Mouse (Mus musculus) natural killer cell, adult 2 months (primary cell): Measurements from ENCODE around the gene Trpv1.

ENCODE experiments used
- DNase-seq, 2 experiments: peaks; one replicate each; pipeline ENCODE4 v3.0.0; 2022; ENCODE audit warnings: low spot score in 2 of 2

Gene Trpv1

DNA sequence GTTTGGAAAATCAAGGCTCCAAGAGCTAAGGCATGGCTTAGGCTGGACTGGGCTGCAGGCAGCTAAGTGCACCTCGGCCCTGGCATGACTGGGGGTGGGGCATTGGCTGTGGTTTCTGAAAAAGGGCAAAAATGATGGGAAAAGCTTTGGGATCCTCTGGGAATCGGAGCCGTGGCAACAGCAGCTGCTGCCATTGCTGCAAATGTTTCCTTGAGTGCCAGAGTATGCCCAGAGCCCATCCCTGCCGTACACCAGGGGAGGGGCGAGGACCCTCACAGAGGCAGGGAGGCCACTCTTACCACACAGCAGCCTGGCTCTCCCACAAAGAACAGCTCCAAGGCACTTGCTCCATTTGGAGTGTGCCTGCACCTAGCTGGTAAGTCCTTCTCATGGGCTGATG is at the start of gene Trpv1:
Trpv1 (plus strand) TSS at position 301 of the 400 bp plus-strand sequence.
- no peak for DNase-seq

DNA sequence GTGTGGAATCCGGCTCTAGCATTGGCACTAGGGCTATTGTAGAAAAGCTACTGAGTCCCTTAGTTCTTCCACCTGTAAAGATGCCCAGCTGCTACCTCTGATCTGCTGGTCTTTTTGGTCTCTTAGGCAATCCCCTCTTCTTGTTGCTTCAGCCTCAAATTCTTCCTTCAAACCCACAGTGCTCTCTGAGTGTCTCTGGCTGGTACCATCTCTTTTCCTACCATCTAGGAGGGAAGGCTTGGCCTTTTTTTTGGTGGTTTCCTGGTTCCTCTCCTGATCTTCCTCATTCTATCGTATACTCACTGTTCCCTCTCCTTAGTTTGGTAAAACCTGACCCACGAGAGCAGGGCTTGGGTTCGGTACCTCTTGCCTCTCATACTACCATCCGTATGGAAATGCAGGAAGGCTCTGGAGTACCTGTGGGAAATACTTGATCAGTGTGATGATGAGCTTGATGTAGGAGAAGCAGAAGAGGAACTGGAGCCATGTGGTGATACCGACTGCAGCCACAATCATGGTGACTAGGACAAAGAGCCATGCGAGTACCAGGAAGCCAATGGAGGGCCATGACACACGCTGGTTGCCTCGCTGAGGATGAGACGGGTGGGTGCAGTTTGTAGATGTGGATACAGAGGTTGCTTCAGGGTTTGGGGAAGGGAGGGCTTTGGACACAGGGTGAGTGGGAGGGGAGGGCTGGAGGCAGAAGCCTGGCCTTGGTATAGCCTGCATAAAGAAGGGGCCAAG is 48.0 kb upstream of the Trpv1 start:
- no peak for DNase-seq

DNA sequence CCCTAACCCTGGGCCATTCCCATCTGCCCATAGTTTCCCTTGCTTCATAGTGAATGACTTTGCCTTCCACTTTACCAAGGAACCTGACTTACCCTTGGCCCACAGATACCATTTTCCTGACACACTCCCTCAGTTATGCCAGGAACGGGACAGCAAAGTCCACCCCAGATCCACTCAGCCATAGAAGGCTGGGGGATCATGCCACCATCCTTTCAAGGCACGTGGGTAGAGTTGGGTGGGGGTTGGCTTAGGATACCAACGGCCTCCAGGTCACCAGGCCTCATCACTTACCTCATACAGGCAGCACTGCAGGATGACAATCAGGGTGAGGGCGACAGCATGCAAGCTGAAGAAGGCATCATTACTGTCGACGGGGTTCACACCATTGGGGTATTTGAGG is 46.9 kb upstream of the Trpv1 start:
- DNase-seq, result no peak

DNA sequence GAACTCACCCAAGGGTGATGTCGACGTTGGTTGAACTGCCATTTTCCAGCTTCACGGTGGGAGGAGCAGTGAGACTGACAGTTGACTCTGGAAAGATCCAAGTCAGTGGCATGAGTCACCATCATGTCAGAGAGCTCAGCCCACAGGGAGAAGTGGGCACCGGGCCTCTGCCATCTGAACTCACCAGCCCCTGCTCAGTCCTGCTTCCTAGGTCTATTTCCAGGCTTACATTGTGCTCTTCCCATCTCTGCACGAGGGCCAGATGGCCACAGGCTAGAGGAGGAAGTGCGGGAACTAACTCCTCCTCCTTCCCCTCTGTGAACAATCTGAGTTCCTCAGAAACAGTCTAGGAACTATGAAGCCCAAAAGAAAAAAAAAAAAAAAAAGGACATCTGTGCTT is 41.0 kb upstream of the Trpv1 start:
- no peak for DNase-seq

DNA sequence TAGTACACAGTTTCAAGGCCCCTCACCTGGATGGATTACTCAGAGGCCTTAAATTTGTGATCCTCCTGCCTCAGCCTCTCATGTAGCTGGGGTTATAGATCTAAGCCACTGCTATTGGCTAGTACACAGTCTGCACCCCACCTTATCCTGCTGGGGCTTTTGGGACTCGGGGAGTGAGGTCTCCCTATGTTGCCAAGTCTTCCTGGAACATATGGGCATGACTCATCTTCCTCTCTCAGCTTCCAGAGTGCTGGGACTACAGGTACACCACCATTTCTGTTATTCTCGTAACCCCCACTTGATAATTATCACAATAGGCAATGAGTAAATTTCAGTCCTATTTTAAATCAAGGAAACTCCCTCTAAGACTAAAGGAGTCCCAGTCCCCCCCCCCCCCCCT is 39.6 kb upstream of the Trpv1 start:
- DNase-seq, result no peak

DNA sequence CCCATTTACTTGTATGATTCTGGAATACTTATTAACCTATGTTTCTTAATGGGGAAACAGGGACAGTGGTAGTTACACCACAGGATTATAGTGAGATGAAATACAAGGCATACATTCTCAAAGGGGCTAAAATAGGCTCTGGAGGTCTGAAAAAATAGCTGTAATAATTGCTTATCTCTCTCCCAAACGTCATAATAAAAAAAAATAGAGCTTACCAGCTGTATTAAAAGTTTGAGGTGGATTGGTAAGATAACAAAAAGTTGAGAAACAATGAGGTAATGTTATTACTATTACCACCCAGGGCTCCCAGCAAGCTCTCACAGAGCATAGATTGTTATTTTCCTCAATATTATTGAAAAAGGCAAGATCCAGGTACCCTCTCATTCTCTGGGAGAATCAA is 35.9 kb upstream of the Trpv1 start:
- no peak for DNase-seq

DNA sequence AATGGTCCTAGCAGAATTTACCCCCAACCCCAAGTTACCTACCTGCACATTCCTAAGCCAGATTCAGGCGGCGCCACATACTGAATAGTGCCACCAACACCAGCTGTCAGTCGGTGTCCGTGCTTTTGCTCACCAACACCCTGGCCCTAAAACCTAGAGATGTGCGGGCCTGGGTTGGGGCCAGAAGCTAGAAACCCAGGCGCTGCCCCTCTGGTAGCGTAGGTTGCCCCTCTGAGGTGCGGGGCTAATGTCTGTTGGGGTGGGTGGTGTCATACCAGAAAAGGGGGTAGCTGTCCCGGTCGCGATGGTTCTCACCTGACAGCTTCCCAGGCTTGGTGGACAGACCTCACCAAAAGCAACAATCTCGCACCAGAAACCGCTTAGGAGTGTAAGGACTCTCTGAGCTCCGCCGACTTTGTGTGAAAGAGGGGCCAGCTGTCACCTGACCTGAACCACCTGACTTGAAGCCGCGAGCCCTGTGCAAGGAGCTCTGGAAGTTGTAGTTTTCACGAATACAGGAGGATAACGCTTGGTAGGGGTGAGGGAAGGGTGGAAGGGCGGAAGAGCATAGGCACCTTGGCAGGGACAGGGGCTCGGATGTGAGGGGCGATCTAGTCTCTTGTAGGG is 35.4 kb upstream of the Trpv1 start, which contains the start of gene Ctns:
Ctns (minus strand) TSS at position 440 of the 627 bp plus-strand sequence.
- DNase-seq, result peak; percentile 83 to 86

DNA sequence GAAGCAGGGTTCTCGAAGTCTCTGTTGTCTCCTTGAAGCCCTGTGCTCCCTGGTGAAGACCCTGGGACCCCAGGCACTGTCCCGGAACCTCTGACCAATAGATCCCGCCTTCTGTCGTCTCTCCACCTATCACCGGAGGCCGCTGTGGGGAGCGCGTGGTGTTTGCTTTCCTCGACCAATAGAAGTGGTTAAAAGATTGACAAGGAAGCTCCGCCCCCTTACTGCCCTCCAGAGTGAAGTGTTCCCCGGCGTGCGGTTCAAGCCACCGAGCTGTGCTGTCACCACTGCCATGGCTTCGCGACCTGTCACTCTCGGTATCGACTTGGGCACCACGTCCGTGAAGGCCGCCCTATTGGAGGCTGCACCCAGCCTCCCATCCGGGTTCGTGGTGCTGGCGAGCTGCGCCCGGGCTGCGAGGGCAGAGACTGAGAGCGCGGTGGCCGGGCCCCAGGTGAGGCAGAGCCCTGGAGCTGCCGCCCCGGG is 34.8 kb upstream of the Trpv1 start, which contains the start of gene Shpk:
Shpk (plus strand) TSS at position 231 of the 483 bp plus-strand sequence.
- DNase-seq, result peak; percentile 94 to 95

DNA sequence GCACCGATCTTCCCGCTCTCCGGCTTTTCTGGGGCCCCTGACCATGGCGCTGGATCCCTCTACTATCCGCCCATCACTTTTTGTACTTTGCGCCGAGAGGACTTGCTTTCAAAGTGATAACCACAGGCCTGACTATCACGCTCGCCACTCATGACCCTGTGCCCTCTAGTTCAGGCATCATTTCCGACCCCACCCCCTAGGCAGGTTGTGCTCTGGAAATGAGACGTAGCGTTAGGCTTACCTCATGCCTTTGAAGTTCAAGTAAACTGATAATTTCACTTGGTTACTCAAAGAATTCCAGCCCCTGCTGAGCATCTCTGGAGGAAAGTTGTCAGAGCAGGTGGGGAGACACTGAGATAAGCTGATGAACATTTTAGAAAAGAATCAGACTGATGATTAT is 34.2 kb upstream of the Trpv1 start:
- DNase-seq, result peak; percentile 63 to 74

DNA sequence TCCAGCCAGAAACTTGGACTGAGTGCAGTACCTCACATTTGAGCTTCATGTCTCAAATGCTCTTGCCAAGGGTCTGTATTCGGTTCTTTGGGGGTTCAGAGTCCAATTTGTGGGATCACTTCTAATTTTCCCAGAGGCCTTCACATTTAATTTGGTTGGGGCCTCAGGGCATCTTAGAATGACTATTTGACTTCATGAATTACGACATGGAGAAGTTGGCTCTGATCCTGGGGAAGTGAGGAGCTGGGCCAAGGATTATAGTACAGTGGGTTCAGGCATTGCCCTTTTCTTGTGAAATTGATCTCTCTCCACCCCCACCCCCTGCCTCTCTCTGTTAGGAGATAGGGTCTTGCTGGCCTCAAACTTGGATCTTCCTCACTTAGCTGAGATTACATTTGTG is 33.1 kb upstream of the Trpv1 start:
- no peak for DNase-seq

DNA sequence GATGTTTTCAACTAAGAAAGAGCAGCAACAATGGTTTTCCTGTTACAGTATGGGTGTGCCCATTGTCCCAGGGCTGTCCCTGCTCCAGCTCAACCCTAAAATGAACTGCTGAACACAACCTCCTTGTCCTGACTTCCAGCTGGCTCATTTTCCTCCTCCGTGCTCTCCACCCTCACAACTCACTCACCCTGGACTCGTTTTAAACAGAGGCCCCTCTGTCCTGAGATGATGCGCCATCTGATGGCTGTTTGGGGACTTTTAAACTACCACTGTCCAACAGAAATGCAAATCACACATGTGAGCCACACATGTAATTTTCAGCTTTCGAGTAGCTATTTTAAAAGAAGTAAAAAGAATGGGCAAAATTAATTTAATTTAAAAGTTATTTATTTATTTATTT is 32.5 kb upstream of the Trpv1 start:
- no peak for DNase-seq

DNA sequence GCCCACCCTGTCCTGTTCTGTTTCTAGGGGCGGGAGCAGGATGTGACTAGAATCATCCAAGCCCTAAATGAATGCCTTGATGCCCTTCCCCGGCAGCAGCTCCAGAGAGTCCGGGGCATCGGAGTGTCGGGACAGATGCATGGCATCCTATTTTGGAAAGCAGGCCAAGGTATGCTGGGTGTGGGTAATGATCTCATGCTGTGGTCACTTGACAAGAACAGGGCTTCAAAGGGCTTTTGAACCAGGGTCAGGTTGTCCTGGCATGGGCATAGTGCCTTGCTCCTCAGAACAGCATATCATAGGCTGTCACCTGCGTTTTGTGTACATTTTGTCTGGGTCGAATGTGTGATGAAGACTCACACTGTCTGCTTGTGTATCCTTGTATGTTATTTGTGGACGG is 30.2 kb upstream of the Trpv1 start:
- no peak for DNase-seq

DNA sequence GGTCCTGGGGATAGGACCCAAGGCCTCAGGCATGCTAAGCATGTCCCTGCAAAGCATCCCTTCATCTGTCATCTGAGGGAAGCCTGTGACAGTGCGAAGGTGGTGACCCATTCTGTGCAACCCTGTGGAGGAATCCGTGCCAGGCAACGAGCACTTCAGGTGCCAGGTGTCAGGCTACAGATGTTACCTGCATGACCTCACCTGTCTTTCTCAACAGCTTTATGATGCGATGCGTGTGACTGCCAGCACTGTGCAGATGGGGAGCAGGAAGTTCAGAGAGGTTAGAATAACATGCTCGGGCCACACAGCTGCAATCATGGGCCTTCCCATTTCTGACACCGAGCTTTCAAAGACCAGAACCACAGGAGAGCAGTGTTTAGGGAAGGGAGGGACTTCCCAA is 28.9 kb upstream of the Trpv1 start:
- no peak for DNase-seq

DNA sequence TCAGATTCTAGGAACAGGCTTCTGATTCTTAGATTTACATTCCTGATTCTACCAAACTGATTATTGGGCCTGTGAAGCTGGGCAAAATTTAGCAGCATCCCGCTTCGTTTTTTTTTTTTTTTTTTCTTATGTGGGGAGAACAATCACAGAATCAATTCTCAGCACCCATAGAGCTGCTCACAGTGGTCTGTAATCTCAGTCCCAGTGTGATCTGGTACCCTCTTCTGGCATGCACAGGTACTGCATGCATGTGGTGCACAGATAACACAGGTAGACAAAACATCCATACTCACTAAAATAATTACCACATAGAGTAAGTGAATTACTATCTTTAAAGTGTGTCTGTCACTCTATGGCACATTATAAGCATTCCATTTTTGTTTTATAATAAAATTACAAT is 26.5 kb upstream of the Trpv1 start:
- DNase-seq, result no peak

DNA sequence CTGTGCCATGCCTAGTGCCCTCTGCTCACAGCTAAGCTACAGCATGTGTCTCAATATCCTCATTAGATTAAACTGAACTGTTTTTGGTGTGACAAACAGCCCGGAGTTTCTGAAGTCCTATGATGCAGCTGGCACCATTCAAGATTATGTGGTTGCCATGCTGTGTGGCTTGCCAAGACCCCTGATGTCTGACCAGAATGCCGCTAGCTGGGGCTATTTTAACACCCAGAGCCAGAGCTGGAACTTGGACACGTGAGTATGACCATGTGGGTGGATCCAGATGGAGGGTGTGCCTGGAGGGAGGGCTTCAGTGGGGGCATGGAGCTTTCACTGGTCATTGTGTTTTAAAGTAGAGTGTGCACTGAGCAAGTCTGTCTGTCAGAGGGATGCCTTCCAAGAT is 20.1 kb upstream of the Trpv1 start:
- no peak for DNase-seq

DNA sequence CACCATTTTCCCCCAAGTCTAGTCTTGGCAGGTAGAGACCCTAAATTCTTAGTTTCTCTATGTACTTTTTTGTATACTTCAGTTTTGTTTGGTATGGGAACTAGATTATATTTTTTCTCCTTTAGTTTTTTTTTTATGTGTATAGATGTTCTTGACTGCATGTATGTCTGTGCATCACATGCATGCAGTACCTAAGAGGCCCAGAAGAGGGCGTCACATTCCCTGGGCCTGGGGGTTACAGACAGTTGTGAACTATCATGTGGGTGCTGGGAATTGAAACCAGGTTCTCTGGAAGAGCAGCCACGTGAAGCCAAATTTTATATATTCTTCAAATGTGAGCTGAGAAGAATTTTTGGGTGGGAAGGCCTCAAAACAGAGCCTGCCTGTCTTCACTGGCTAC is 14.4 kb upstream of the Trpv1 start:
- no peak for DNase-seq

DNA sequence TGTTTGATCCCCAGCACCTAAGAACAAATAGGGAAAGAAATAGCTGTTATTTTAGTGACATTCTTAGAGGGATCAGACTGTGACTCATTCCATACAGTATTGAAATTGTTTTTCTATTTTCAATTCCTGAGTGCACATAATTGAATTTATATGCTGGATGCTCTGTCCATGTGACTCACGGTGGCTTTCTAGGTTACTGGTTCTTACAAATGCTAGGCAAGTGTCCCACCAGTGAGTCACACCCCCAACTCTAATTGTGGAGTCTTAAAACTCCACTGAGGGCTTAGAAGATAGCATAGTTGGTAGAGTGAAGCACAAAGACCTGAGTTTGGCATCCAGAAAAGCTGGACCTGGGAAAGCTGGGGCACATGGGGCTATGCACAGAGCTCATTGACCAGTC is 13.4 kb upstream of the Trpv1 start:
- no peak for DNase-seq

DNA sequence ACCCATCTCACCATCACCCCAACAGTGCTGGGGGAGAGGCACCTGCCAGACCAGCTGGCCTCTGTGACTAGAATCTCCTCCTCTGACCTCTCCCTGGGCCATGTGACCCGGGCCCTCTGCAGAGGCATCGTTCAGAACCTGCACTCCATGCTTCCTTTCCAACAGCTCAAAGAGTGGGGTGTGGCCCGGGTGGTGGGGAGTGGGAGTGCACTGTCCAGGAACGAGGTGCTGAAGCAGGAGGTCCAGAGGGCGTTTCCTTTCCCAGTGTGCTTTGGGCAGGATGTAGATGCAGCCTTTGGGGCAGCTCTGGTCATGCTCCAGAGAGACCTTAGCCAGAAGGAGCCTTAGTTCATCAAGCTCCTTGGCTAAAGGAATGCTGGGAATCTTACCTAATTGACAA is 11.2 kb upstream of the Trpv1 start:
- no peak for DNase-seq

DNA sequence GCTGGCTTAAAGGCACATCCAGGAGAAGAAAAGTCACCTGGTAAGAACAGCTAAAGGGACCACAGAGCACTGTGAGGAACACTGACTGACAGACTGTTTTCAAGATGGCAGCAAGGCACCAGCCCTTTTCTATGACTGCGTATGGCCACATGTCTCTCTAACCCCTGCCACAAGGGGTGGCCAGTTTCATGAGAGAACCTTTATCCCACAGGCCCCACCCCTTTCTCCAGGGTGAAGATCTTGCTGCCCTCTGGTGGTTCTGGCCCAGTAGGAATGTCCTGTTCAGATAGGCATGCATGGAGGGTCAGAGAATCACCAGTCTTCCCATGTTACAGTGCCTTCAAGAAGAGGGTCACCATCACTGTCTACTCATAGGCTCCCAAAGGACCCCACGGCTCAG is 10.1 kb upstream of the Trpv1 start:
- peak in 1 of 2 experiments; percentile 9 for DNase-seq

DNA sequence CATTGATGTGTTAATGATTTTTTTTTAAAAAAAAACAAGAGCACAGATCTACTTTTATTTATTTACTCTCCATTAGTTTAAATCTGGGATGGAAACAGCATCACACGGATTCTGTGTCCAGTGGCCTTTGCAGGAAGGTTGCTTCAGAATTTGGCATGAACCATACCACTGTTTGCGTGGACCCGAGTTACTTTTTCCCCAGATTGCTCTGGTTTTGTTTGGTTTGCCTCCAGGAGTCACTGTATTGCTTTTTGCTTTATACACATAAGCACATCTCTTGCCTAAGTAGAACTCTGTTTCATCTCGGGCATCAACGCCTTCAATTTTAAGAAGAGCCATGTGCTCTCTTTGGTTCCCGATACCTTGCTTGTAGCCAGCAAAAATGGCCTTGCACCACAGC is 8.2 kb upstream of the Trpv1 start:
- DNase-seq, result no peak

DNA sequence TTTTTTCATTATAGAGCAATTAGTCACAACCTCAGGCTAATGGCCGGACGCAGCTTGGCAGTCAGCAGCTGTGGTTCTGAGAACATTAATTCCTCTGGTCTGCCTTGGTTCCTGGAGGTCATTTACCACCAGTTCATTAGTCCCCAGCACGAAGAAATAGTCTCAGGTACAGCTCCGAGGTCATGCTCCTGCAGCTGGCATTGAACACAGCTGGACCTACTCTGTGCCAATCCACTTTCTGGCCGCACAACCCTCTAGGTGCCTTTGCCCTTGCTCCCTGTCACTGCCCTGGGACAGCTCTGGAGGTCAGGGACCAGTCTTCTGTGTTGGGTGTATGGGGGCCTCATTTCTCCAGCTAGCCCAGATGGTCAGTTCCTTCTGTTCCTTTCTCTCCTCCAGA is 5.2 kb upstream of the Trpv1 start:
- no peak for DNase-seq

DNA sequence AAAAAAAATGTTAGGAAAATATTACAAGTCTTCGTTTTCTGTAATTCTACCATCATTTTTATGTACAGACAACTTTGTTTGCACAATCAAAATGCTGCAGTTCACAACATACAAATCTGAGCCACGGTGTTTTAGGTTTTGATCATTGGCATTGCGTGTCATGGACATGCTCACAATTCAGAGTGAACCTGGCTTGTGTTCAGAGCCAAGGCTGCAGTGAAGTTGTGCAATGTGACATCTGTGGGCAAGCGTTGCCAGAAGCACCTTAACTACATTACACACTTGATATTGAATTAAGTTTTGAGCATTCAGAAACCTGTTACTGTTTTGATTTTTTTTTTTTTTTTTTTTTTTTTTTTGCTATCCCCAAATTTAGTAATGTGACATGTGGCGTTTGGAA is 4.0 kb upstream of the Trpv1 start:
- no peak for DNase-seq

DNA sequence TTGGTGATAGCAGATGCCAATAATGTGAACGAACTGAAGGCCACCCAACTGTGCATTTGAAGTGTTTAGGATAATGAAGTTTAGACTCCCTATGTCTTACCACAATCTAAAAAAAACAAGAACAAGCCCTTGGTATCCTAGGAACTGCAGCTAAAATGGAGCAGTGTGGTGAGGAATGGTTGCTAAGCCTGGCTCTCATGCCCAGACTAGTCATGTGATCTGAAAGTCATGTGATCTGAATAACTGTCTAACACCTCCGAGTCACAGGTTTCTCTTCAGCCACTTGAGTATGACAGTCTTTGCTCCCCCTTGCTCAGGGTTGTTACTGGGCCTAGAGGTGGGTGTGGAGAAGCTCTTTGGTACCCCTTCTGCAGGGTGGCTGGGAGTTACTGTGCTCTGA is 1.6 kb upstream of the Trpv1 start:
- no peak for DNase-seq
